Mouse (Mus musculus) E14TG2a.4 (cell line): ENCODE data around the gene Pdx1.

Experiments used
- CTCF ChIP-seq: conservative IDR thresholded peaks from 2 replicates; pipeline ENCODE4 v1.5.1; 2014; ENCODE audit warnings: low read length
- NANOG ChIP-seq: IDR thresholded peaks from 2 replicates; pipeline ENCODE4 v1.6.1; 2014; ENCODE audit warnings: borderline replicate concordance, low read length, mixed read lengths
- POU5F1 ChIP-seq: IDR thresholded peaks from 2 replicates; pipeline ENCODE4 v1.6.1; 2014; ENCODE audit warnings: low read length, borderline replicate concordance

DNA sequence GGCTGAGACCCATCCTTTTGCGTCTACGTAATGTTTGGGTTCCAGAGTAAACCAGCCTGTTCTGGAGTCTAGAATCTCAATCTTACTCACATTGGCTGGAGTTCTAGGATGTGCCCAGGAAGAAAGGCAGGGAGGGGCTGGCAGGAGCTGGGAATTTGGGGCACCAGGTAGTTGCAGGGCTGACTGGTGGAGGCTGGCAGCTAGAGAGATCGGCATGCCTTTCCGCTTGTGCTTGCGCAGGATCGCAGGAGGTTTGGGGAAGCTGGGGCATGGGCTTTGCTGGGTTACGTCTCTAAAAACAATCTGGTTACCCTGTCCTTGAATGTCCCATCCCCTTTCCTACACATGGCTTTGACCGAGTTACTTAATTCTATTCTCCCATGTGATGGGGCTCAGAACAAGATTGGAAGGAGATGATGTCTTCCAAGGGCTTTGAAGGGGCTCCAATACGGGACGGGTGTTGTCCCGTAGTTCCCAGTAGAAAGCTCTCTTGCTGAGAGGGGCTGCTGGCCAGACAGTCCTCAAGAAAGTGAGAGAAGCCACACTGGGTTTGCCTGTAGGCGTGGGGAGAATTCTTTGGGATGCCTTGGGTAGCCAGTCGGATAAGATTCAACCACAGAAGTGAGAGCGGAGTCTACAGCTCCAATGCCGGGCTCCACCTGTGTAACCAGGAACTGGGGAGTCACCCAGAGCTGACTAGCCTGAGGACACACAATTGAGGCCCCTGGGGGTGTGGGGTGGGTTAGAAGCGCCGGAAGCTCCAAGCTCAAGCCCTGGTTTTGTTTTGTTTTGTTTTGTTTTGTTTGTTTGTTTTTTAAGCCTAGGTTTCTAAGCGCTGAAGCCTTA lies 7.2 kb downstream of the Pdx1 start:
- no peak for TF ChIP-seq CTCF
- TF ChIP-seq POU5F1: no peak
- TF ChIP-seq NANOG: no peak
